Mouse (Mus musculus) G1E (cell line): ENCODE data around the gene Wdr25.

Experiments
- CTCF ChIP-seq: IDR thresholded peaks from 2 replicates; pipeline ENCODE4 v1.5.1; 2012; ENCODE audit warnings: low read depth, low read length, inconsistent platforms, mixed read lengths
- GATA1 ChIP-seq: IDR thresholded peaks from 2 replicates; pipeline ENCODE4 v1.6.1; 2012; ENCODE audit warnings: borderline replicate concordance, low read length, inconsistent platforms, mixed read lengths
- GATA2 ChIP-seq: IDR thresholded peaks from 2 replicates; pipeline ENCODE4 v1.6.1; 2012; ENCODE audit warnings: low read depth, low read length, inconsistent platforms, borderline replicate concordance
- POLR2AphosphoS5 ChIP-seq: IDR thresholded peaks from 2 replicates; pipeline ENCODE4 v1.6.1; 2012; ENCODE audit warnings: low read depth, low read length, inconsistent platforms; ENCODE audit not compliant: insufficient replicate concordance
- TAL1 ChIP-seq: conservative IDR thresholded peaks from 2 replicates; pipeline ENCODE4 v1.6.1; 2012; ENCODE audit warnings: low read depth, low read length, inconsistent platforms, mixed read lengths

- no peak for TF ChIP-seq CTCF
- no peak for TF ChIP-seq POLR2AphosphoS5
- TF ChIP-seq TAL1: no peak
- no peak for TF ChIP-seq GATA1
- no peak for TF ChIP-seq GATA2
Measured at GRCm38 (mm10) chr12:109010070-109010649, 116.7 kb downstream of the Wdr25 start.
